Mouse (Mus musculus): Measurements from ENCODE around the gene Nipal1.

DNA sequence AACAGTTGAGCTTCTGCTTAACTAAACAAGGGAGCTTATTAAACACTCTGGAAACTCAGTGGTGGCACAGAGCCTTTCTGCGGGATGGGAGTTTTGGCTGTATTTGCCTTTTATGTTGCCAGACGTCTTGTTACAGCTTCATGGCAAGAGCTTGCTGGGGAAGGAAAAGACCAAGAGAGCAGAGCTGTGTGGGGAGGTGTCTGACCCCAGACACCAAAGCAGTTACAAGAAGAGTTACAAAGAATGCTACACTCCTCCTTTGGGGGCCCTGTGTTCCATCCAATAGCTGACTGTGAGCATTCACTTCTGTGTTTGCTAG is 51.9 kb downstream of the Nipal1 start:
- no peak for TF ChIP-seq POLR2A (IDR thresholded peaks at IDR 0.05; ENCODE audit: extremely low read depth, insufficient read depth, low read length)
- no peak for TF ChIP-seq CTCF (IDR thresholded peaks at IDR 0.05; ENCODE audit: extremely low read depth, insufficient read depth, low read length)
